Mouse (Mus musculus): ENCODE results near the gene Mybpc2. TPM values are rescaled to one million over a fixed set of nuclear protein-coding genes. Genes with fewer than 3 reads are reported as not detected.
A peak's percentile ranks its signal among the peaks of the same experiment; 100 is the strongest.

Gene Mybpc2
- total RNA-seq, 1 experiment, result 0.80 TPM

GRCm38 (mm10) chr7:44469677-44470675 lies 54.5 kb downstream of the Mybpc2 start:
- TF ChIP-seq MAFK (IDR thresholded peaks at IDR 0.05; ENCODE audit: insufficient read depth, low read depth, low read length), result no peak
- no peak for TF ChIP-seq CHD2 (IDR thresholded peaks at IDR 0.05; ENCODE audit: low read depth, low read length)
- no peak for TF ChIP-seq ZC3H11A (IDR thresholded peaks at IDR 0.05; ENCODE audit: borderline replicate concordance, low read depth, low read length)
- TF ChIP-seq ZNF384 (IDR thresholded peaks at IDR 0.05; ENCODE audit: low read depth, low read length), result no peak
- TF ChIP-seq HCFC1 (IDR thresholded peaks at IDR 0.05; ENCODE audit: borderline replicate concordance, insufficient read depth, low read length), result no peak
- DNase-seq (ENCODE audit: low read depth, low spot score), result no peak
- no peak overlapping the region for H3K9ac ChIP-seq (ENCODE audit: insufficient read depth, low read depth, low read length, poor library complexity, severe bottlenecking)
- in situ Hi-C loops (cut with MboI; ENCODE audit: low sequenced_read_pairs in 2 of 2, unreplicated experiment in 2 of 2), result no loop called here
- H3K27ac ChIP-seq (ENCODE audit: insufficient read depth, low read depth, low read length, poor library complexity, severe bottlenecking), result no peak overlapping the region
- peaks cover 0 to 13% of the 10 kb centered on the region in 2 experiments; a peak in 1 of 4 replicates for H3K4me1 ChIP-seq (ENCODE audit: control insufficient read depth in 2 of 2, insufficient read depth in 2 of 2, low read length in 2 of 2, poor library complexity in 1 of 2)
- H3K9me3 ChIP-seq (ENCODE audit: control insufficient read depth, insufficient read depth, low read depth, low read length), result no peaks in the 10 kb centered on the region
- H3K4me3 ChIP-seq (ENCODE audit: insufficient read depth in 1 of 2, low read depth in 1 of 2, low read length in 2 of 2, poor library complexity in 1 of 2, severe bottlenecking in 1 of 2), result no peak overlapping the region
- no peaks in the 10 kb centered on the region for H3K36me3 ChIP-seq (ENCODE audit: control insufficient read depth, insufficient read depth, low read length, poor library complexity, severe bottlenecking)

- Histone ChIP-seq H3K4me1 (ENCODE audit: control insufficient read depth in 2 of 2, insufficient read depth in 2 of 2, low read length in 2 of 2, poor library complexity in 1 of 2) (peaks cover 0 to 8% of the 10 kb centered on the region in 2 experiments; a peak in 1 of 4 replicates), H3K4me3 (ENCODE audit: insufficient read depth in 1 of 2, low read depth in 1 of 2, low read length in 2 of 2, poor library complexity in 1 of 2, severe bottlenecking in 1 of 2) (peak overlapping the region in 1 of 2 experiments; percentile 76; a peak in 1 of 4 replicates), H3K9ac (ENCODE audit: insufficient read depth, low read depth, low read length, poor library complexity, severe bottlenecking) (no peak overlapping the region), H3K36me3 (ENCODE audit: control insufficient read depth, insufficient read depth, low read length, poor library complexity, severe bottlenecking) (no peaks in the 10 kb centered on the region), H3K27ac (ENCODE audit: insufficient read depth, low read depth, low read length, poor library complexity, severe bottlenecking) (no peak overlapping the region), H3K9me3 (ENCODE audit: control insufficient read depth, insufficient read depth, low read depth, low read length) (no peaks in the 10 kb centered on the region)
- TF ChIP-seq CHD2 (IDR thresholded peaks at IDR 0.05; ENCODE audit: low read depth, low read length) (no peak), HCFC1 (IDR thresholded peaks at IDR 0.05; ENCODE audit: borderline replicate concordance, insufficient read depth, low read length) (no peak), ZNF384 (IDR thresholded peaks at IDR 0.05; ENCODE audit: low read depth, low read length) (no peak), ZC3H11A (IDR thresholded peaks at IDR 0.05; ENCODE audit: borderline replicate concordance, low read depth, low read length) (no peak), MAFK (IDR thresholded peaks at IDR 0.05; ENCODE audit: insufficient read depth, low read depth, low read length) (no peak)
- no peak for DNase-seq (ENCODE audit: low read depth, low spot score)
- in situ Hi-C loops (cut with MboI; ENCODE audit: low sequenced_read_pairs in 2 of 2, unreplicated experiment in 2 of 2), result no loop called here
Measured at GRCm38 (mm10) chr7:44468644-44469285, 55.7 kb downstream of the Mybpc2 start.

- peak; percentile 98 for TF ChIP-seq CHD2 (IDR thresholded peaks at IDR 0.05; ENCODE audit: low read depth, low read length)
- TF ChIP-seq ZNF384 (IDR thresholded peaks at IDR 0.05; ENCODE audit: low read depth, low read length), result no peak
- no peak for TF ChIP-seq MAFK (IDR thresholded peaks at IDR 0.05; ENCODE audit: insufficient read depth, low read depth, low read length)
- TF ChIP-seq HCFC1 (IDR thresholded peaks at IDR 0.05; ENCODE audit: borderline replicate concordance, insufficient read depth, low read length), result peak; percentile 97
- no peak for TF ChIP-seq ZC3H11A (IDR thresholded peaks at IDR 0.05; ENCODE audit: borderline replicate concordance, low read depth, low read length)
- DNase-seq (ENCODE audit: low read depth, low spot score), result peak; percentile 95
- Histone ChIP-seq H3K36me3 (ENCODE audit: control insufficient read depth, insufficient read depth, low read length, poor library complexity, severe bottlenecking) (no peaks in the 10 kb centered on the region), H3K9me3 (ENCODE audit: control insufficient read depth, insufficient read depth, low read depth, low read length) (no peaks in the 10 kb centered on the region), H3K4me3 (ENCODE audit: insufficient read depth in 1 of 2, low read depth in 1 of 2, low read length in 2 of 2, poor library complexity in 1 of 2, severe bottlenecking in 1 of 2) (peak within 1 kb of the TSS; percentile 56 to 76), H3K4me1 (ENCODE audit: control insufficient read depth in 2 of 2, insufficient read depth in 2 of 2, low read length in 2 of 2, poor library complexity in 1 of 2) (peaks cover 0 to 8% of the 10 kb centered on the region in 2 experiments; a peak in 1 of 4 replicates), H3K27ac (ENCODE audit: insufficient read depth, low read depth, low read length, poor library complexity, severe bottlenecking) (peak within 1 kb of the TSS; percentile 20; the same call in 1 of the 2 replicates), H3K9ac (ENCODE audit: insufficient read depth, low read depth, low read length, poor library complexity, severe bottlenecking) (peak within 1 kb of the TSS; percentile 76)
- in situ Hi-C loops (cut with MboI; ENCODE audit: low sequenced_read_pairs in 2 of 2, unreplicated experiment in 2 of 2), result no loop called here
Measured at GRCm38 (mm10) chr7:44467811-44468411, 56.5 kb downstream of the Mybpc2 start, which contains the start of gene Josd2. Gene Josd2, plus strand, starts transcription at chr7:44467980.

DNA sequence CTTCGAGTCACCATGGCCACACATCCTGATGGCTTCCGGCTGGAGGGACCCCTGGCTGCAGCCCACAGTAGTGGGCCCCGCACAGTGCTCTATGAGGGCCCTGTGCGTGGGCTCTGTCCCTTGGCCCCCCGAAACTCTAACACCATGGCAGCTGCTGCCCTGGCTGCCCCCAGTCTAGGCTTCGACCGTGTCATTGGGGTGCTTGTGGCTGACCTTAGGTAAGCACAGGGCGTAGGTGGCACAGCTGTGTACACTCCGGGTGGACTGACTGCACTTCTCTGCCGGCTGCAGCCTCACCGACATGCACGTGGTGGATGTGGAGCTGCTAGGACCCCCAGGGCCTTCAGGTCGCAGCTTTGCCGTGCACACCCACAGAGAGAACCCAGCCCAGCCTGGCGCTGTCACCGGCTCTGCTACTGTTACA lies 57.6 kb downstream of the Mybpc2 start:
- Histone ChIP-seq H3K9me3 (ENCODE audit: control insufficient read depth, insufficient read depth, low read depth, low read length) (no peaks in the 10 kb centered on the region), H3K4me1 (ENCODE audit: control insufficient read depth in 2 of 2, insufficient read depth in 2 of 2, low read length in 2 of 2, poor library complexity in 1 of 2) (peaks cover 0 to 13% of the 10 kb centered on the region in 2 experiments; a peak in 1 of 4 replicates), H3K27ac (ENCODE audit: insufficient read depth, low read depth, low read length, poor library complexity, severe bottlenecking) (no peak overlapping the region), H3K36me3 (ENCODE audit: control insufficient read depth, insufficient read depth, low read length, poor library complexity, severe bottlenecking) (no peaks in the 10 kb centered on the region), H3K4me3 (ENCODE audit: insufficient read depth in 1 of 2, low read depth in 1 of 2, low read length in 2 of 2, poor library complexity in 1 of 2, severe bottlenecking in 1 of 2) (peak overlapping the region in 1 of 2 experiments; percentile 35; a peak in 2 of 4 replicates), H3K9ac (ENCODE audit: insufficient read depth, low read depth, low read length, poor library complexity, severe bottlenecking) (peak overlapping the region; percentile 28; the same call in 1 of the 2 replicates)
- no peak for DNase-seq (ENCODE audit: low read depth, low spot score)
- in situ Hi-C loops (cut with MboI; ENCODE audit: low sequenced_read_pairs in 2 of 2, unreplicated experiment in 2 of 2), result no loop called here
- TF ChIP-seq ZC3H11A (IDR thresholded peaks at IDR 0.05; ENCODE audit: borderline replicate concordance, low read depth, low read length), result no peak
- TF ChIP-seq HCFC1 (IDR thresholded peaks at IDR 0.05; ENCODE audit: borderline replicate concordance, insufficient read depth, low read length), result no peak
- TF ChIP-seq MAFK (IDR thresholded peaks at IDR 0.05; ENCODE audit: insufficient read depth, low read depth, low read length), result no peak
- no peak for TF ChIP-seq ZNF384 (IDR thresholded peaks at IDR 0.05; ENCODE audit: low read depth, low read length)
- TF ChIP-seq CHD2 (IDR thresholded peaks at IDR 0.05; ENCODE audit: low read depth, low read length), result no peak

All from ES-E14 (cell line).